9 mouse cellular contexts compared by ENCODE assay signal in the genomic region with DNA sequence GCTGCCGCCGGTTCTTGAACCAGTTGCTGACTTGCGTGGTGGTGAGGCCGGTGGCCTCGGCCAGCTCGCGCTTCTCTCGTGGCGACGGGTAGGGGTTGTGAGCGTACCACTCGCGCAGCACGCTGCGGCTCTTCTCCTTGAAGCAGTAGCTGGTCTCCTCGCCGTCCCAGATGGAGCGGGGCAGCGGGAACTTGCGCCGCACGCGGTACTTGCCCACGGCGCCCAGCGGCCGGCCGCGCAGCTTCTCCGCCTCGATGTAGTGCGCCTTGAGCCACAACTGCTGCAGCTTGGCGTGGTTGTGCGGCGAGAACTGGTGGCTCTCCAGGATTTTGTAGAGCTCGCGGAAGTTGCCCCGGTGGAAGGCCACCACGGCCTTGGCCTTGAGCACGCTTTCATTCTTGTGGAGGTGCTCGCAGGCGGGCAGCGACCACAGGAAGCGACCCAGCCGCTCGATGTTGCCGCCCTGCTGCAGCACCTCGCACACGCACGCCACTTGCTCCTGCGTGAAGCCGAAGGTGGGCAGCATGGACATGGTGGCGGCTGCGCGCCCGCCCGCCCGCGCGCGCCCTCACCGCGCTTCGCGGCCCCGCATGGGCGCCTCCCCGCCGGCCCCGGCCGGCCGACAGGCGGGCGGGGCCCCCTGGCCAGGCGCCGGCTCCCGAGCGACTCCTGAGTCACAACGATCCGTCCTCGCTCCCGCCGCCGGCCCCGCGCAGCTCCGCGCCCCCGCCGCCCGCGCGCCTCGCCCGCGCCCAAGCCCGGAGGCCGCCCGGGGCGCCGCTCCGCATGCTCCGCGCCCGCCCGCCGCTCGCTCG. TPM values are rescaled to one million over a fixed set of nuclear protein-coding genes. Genes with fewer than 3 reads are reported as not detected.
A peak's percentile ranks its signal among the peaks of the same experiment; 100 is the strongest.
DNase-seq lines count a peak whose midpoint lies in the region; ATAC-seq and TF ChIP-seq lines count a peak whose summit lies in the region.
"Had no signal": no experiment of that assay in that cellular context is flagged by ENCODE, and none has a peak within 500 bp of the region (broad histone marks: within the 10 kb centered on the region; RNA-seq: fewer than 3 reads in every experiment).

No protein-coding gene starts in this region.

- peaks cover 69% of the 10 kb centered on the region for H3K4me1 ChIP-seq in limb, embryonic 12.5 days (replicated peaks)

- peak; percentile 60 for DNase-seq in gastrocnemius, adult 2 months
- no peak for DNase-seq in gastrocnemius, adult 18-20 months (ENCODE audit: low spot score)
- DNase-seq in adrenal gland, adult 2 months, result peak; percentile 68
- DNase-seq in forelimb bud, embryonic 11.5 days (ENCODE audit: low read depth, low spot score), result peak; percentile 43
- peak; percentile 57 for DNase-seq in retina, postnatal 1 day
- DNase-seq in left cerebral cortex, adult 9 months (ENCODE audit: low spot score in 2 of 2), result no peak
- DNase-seq in layer of hippocampus, adult 11-12 months (ENCODE audit: low spot score), result no peak

- no peaks in the 10 kb centered on the region for H3K9me3 ChIP-seq in limb, embryonic 12.5 days

- H3K4me3 ChIP-seq in gastrocnemius, adult 2 months, result peak overlapping the region; percentile 83
- H3K4me3 ChIP-seq in limb, embryonic 12.5 days (replicated peaks), result peak overlapping the region; percentile 59

- peak overlapping the region; percentile 86 for H3K9ac ChIP-seq in limb, embryonic 12.5 days (replicated peaks)

- peak; percentile 3; the same call in 1 of the 2 replicates for ATAC-seq in limb, embryonic 12.5 days (ENCODE audit: insufficient number of reproducible peaks, insufficient read depth, low FRiP score, low TSS enrichment, low read depth)

- peaks cover 95% of the 10 kb centered on the region for H3K27me3 ChIP-seq in limb, embryonic 12.5 days

- H3K27ac ChIP-seq in gastrocnemius, adult 2 months, result peak overlapping the region; percentile 84
- H3K27ac ChIP-seq in limb, embryonic 12.5 days, result peak overlapping the region; percentile 81

- under 1% methylated on average over 98 of the region's 109 CpGs for WGBS in limb, embryonic 12.5 days

- intact Hi-C loops in gastrocnemius, adult 2 months (cut with DNase I), result loop anchor here (10.0 kb wide), 1 partner anchor 347 kb away; no protein-coding TSS in a partner anchor

- no peaks in the 10 kb centered on the region for H3K36me3 ChIP-seq in limb, embryonic 12.5 days

- H3K4me2 ChIP-seq in limb, embryonic 12.5 days, result peak overlapping the region; percentile 72

- TF ChIP-seq CTCF in gastrocnemius, adult 2 months (IDR thresholded peaks at IDR 0.05), result no peak

RNA-seq across cellular contexts. Expression of a gene that starts 0.4 kb away (rescaled TPM):
- total RNA-seq in gastrocnemius, adult 2 months (2021), result 10 to 100 TPM; 10.6 to 29.0 TPM
- 10 to 100 TPM; 16.8 to 22.2 TPM for total RNA-seq in gastrocnemius, adult 18-20 months (2021)
- not detected for total RNA-seq in adrenal gland, adult 2 months (2021)
- polyA plus RNA-seq in adrenal gland, adult 2 months (2012; rRNA removed), result 0.12 and 0.18 TPM in 2 replicates
- polyA plus RNA-seq in limb, embryonic 12.5 days (2016; fragmentation: Nextera tagmentation; extraction: Ambion mirVana), result 11.0 and 12.3 TPM in 2 replicates
- polyA plus RNA-seq: C2C12 had no signal

Comparison
In these comparisons a context has a peak if more than half of its experiments do, and no peak if none do; other contexts are left out.
1. DNase-seq: peak in gastrocnemius, adult 2 months (single experiment), adrenal gland, adult 2 months (single experiment), forelimb bud, embryonic 11.5 days (single experiment) and retina, postnatal 1 day (single experiment); none in gastrocnemius, adult 18-20 months (single experiment), left cerebral cortex, adult 9 months (0 of 2) and layer of hippocampus, adult 11-12 months (single experiment).
2. RNA of a gene that starts 0.4 kb away (total RNA-seq): 10.6 to 29.0 TPM in gastrocnemius, adult 2 months and 16.8 to 22.2 TPM in gastrocnemius, adult 18-20 months; not detected in adrenal gland, adult 2 months; every median in the first group is over 10 times any median in the second.